Mouse (Mus musculus) kidney, adult 2 months (tissue): Measurements from ENCODE around the gene Armc7.

Experiments
- CTCF ChIP-seq: fragments of 200-500 bp; conservative IDR thresholded peaks from 2 replicates; pipeline ENCODE4 v1.5.1; 2011; ENCODE audit warnings: low read depth, mild to moderate bottlenecking, control low read depth, low read length, moderate library complexity, mixed read lengths; ENCODE audit not compliant: insufficient read depth, insufficient read length
- POLR2A ChIP-seq: fragments of 200-500 bp; IDR thresholded peaks from one replicate; pipeline ENCODE4 v1.6.1; 2011; ENCODE audit warnings: low read depth, low read length, control low read depth

- TF ChIP-seq POLR2A (no peak), CTCF (no peak)
These were observed 36.5 kb downstream of the Armc7 start for GRCm38 (mm10) chr11:115512004-115512403.
